Mouse (Mus musculus): ENCODE results near the gene Ssc5d. TPM values are rescaled to one million over a fixed set of nuclear protein-coding genes. Genes with fewer than 3 reads are reported as not detected.
A peak's percentile ranks its signal among the peaks of the same experiment; 100 is the strongest.

Gene Ssc5d
- total RNA-seq, 4 experiments from 2014 or later, result 1.9 to 4.6 (median 2.5) TPM

- DNase-seq (ENCODE audit: low spot score in 2 of 2), result no peak
Observed at GRCm38 (mm10) chr7:4919971-4920370, 5.6 kb upstream of the Ssc5d start.

GRCm38 (mm10) chr7:4920496-4920895, 5.1 kb upstream of the Ssc5d start:
- peak in 1 of 2 experiments; percentile 2 for DNase-seq (ENCODE audit: low spot score in 2 of 2)

DNA sequence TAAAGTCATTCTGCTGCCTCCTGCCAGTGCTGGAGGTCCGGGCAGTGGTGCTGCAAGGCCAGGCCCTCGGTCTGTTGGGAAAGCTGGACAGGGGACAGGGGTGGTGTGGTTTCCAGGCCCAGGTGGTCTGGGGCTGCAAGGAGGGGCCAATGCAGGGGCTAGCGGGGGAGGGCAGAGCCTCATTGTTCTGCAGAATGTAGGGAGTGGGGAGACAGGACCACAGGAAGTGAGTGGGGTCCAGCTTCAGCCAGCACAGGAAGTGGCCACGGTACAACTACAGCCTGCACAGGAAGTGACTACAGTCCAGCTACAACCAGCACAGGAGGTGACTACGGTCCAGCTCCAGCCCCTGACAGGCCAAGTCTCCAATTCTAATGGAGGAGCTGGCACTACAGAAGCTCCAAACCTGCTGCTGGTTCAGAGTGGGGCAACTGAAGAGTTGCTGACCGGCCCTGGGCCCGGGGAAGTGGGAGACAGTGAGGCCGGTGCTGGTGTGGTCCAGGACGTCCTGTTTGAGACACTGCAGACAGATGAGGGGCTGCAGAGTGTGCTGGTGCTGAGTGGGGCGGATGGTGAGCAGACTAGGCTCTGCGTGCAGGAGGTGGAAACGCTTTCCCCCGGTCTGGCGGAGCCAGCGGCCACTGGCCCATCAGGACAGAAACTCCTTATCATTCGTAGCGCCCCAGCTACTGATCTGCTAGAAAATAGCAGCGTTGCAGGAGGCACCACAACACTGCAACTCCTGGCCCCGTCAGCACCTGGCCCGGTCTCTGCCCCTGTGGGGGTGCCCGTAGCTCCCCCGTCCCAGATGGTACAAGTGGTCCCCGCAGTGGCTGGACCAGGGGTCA, 4.4 kb upstream of the Ssc5d start:
- DNase-seq (ENCODE audit: low spot score in 2 of 2), result peak in 1 of 2 experiments; percentile 2

DNA sequence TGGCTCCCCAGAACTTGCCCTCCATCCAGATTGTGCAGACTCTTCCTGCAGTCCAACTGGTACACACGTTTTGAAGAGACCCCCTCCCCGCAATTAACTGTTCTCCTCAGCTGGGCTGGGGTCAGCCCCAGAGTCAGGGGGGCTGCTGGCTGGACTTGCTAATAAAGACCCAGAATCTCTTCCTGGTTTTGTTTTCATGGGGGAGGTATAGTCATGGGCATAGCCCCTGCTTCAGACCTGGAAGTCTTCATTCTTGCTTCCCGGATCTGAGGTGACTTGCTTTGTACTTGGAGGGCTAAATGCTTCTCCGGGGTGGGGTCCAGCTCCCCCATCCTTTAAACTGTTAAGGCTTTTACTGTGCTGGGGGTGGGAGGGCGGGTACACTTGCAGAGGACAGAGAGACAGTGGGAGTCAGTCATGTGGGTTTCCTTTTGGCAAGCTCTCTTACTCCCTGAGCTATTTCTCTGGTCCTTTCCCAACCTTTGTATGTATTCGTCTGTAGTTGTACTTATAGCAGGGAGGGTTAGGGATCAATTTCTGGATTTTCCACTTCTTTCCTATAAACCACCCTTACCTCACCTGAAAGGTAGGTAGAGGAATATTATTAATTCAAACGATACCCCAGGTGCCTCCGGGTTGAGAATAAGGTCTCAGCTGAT, 3.6 kb upstream of the Ssc5d start, which contains the start of gene Nat14:
TSS of gene Nat14 (plus strand) at position 205 of the 659 bp plus-strand sequence.
- DNase-seq (ENCODE audit: low spot score in 2 of 2), result no peak

DNA sequence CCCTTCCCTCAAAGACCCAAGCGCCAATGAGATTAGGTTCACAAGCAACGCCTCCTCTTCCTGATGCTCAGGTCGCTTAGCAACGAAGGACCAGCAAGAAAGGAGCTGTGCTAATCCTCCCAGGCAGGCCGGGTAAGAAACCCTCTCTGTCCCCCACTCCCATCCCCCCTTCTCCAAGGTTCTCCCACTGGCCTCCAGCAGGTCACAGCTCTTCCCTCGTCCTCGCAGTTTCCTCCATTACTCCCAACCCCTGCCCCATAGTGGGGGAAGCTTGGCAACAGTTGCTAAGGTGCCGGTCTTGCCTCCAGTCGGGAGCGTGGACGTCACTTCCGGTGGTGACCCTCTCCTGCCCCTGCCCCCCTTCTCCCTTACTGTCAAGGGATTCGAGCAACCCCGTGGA, 3.1 kb upstream of the Ssc5d start:
- peak; percentile 39 to 54 for DNase-seq (ENCODE audit: low spot score in 2 of 2)

GRCm38 (mm10) chr7:4922931-4923565, 2.5 kb upstream of the Ssc5d start:
- DNase-seq (ENCODE audit: low spot score in 2 of 2), result peak; percentile 17 to 43

- DNase-seq (ENCODE audit: low spot score in 2 of 2), result peak; percentile 18 to 50
Observed at GRCm38 (mm10) chr7:4923586-4924364, 1.8 kb upstream of the Ssc5d start.

- DNase-seq (ENCODE audit: low spot score in 2 of 2), result peak in 1 of 2 experiments; percentile 2
Observed at GRCm38 (mm10) chr7:4924483-4924882, 1.1 kb upstream of the Ssc5d start.

GRCm38 (mm10) chr7:4924891-4925301, 689 bp upstream of the Ssc5d start:
- peak; percentile 29 to 61 for DNase-seq (ENCODE audit: low spot score in 2 of 2)

DNA sequence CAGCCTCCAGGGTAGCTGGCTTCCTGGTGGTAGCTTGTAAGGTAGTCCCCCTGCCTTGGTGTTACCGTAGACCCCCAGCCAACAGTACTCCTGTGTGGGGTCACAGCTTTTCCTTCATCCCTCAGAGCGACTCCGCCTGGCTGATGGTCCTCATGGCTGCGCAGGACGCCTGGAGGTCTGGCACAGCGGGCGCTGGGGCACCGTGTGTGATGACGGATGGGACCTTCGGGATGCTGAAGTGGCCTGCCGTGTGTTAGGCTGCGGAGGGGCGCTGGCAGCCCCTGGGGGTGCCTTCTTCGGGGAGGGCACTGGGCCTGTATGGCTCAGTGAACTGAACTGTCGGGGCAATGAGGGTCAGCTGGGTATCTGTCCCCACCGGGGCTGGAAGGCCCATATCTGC, 1.3 kb downstream of the Ssc5d start:
- no peak for DNase-seq (ENCODE audit: low spot score in 2 of 2)

- no peak for DNase-seq (ENCODE audit: low spot score in 2 of 2)
Observed at GRCm38 (mm10) chr7:4927711-4928110, 2.1 kb downstream of the Ssc5d start.

GRCm38 (mm10) chr7:4928323-4928722, 2.7 kb downstream of the Ssc5d start:
- no peak for DNase-seq (ENCODE audit: low spot score in 2 of 2)

DNA sequence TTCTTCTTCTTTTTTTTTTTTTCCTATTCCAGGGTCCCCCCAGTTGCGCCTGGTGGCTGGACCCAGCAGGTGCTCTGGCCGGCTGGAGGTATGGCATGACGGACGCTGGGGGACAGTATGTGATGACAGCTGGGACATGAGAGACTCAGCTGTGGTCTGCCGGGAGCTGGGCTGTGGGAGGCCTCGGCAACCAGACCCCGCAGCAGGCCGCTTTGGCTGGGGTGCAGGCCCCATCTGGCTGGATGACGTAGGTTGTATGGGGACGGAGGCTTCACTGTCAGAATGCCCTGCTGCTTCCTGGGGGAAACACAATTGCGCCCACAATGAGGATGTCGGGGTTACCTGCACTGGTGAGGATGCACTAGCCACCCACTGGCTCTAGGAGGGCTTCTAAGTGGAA, 7.5 kb downstream of the Ssc5d start:
- no peak for DNase-seq (ENCODE audit: low spot score in 2 of 2)

DNA sequence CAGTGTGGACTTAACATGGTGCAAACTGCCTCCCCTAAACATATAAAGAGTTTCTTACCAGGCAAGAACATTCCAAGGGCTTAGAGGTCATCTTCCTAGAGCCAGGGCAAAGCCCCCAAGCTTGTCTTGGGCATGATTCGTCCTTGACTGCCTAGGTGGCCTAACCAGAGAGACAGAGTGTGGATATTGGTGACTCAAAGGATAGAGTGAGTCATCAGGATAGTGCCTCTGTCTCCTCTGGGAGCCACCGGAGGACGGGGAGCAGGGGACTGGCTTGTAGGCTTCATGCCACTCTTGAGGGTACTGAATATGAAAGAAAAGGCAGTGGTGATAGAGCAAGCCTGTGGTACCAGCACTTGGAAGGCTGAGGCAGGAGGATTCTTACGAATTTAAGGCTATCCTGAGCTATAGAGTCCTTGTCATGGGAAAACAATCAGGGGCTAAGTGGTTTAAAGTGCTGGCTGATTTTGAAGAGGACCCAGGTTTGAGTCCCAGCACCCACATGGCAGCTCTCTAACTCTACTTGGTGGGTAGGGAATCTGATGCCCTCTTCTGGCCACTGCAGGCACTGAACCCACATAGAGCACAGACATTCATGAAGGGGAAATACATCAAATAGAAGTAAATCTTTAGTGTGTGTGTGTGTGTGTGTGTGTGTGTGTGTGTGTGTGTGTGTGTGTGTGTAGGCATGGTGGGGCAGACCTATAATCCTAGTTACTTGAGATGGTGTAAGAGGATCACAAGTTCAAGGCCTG, 8.8 kb downstream of the Ssc5d start:
- no peak for DNase-seq (ENCODE audit: low spot score in 2 of 2)

- no peak for DNase-seq (ENCODE audit: low spot score in 2 of 2)
Observed at GRCm38 (mm10) chr7:4936832-4937231, 11.2 kb downstream of the Ssc5d start.

- DNase-seq (ENCODE audit: low spot score in 2 of 2), result no peak
Observed at GRCm38 (mm10) chr7:4937392-4937791, 11.8 kb downstream of the Ssc5d start.

DNA sequence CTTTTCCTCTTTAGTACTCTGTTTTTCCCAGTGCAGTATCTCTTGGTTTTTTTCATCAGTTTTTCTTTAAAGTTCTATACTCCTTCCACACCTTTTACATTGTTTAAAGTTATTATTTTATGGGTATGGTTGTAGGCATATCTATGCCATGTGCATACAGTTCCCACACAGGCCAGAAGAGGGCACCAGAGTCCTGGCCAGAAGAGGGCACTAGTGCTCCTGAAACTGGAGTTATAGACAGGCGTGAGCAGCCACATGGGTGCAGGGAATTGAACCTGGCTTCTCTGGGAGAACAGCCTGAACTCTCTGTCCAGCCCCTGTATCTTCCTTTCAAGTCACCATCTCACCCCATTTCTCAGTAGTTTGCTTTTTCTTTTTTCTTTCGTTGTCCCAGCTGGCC, 12.9 kb downstream of the Ssc5d start:
- DNase-seq (ENCODE audit: low spot score in 2 of 2), result peak; percentile 55 to 58

- peak; percentile 61 to 66 for DNase-seq (ENCODE audit: low spot score in 2 of 2)
Observed at GRCm38 (mm10) chr7:4940068-4940479, 14.5 kb downstream of the Ssc5d start.

DNA sequence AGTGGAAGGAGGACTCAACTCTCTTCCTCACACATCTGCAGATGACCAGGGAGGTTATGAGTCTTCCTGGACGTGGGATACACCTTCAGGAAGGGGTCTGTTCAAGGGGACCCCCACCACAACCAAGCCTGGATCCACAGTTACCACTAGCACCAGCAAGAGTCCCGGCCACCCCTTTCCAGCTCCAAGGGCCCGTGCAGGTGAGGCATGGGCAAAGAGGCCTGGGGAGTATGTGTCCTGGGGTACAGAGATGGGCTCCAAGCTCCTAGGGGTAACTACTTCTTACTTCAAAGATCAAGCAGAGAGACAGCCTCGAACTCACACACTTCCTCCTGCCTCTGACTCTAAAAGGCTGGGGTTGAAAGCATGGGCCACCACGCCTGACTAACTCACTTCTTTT, 17.1 kb downstream of the Ssc5d start:
- DNase-seq (ENCODE audit: low spot score in 2 of 2), result no peak

GRCm38 (mm10) chr7:4943223-4943815, 17.7 kb downstream of the Ssc5d start:
- DNase-seq (ENCODE audit: low spot score in 2 of 2), result peak; percentile 90 to 95
